Mouse (Mus musculus): Measurements from ENCODE around the gene Pcna. TPM values are rescaled to one million over a fixed set of nuclear protein-coding genes. Genes with fewer than 3 reads are reported as not detected.
A peak's percentile ranks its signal among the peaks of the same experiment; 100 is the strongest.
"Not testable (repeated sequence)": the region's sequence is repeated elsewhere in the genome, so short reads cannot be mapped to it uniquely, and the experiment has no call there.

The Pcna gene
- polyA plus RNA-seq, 1 experiment from 2014 or later: 202 TPM

DNA sequence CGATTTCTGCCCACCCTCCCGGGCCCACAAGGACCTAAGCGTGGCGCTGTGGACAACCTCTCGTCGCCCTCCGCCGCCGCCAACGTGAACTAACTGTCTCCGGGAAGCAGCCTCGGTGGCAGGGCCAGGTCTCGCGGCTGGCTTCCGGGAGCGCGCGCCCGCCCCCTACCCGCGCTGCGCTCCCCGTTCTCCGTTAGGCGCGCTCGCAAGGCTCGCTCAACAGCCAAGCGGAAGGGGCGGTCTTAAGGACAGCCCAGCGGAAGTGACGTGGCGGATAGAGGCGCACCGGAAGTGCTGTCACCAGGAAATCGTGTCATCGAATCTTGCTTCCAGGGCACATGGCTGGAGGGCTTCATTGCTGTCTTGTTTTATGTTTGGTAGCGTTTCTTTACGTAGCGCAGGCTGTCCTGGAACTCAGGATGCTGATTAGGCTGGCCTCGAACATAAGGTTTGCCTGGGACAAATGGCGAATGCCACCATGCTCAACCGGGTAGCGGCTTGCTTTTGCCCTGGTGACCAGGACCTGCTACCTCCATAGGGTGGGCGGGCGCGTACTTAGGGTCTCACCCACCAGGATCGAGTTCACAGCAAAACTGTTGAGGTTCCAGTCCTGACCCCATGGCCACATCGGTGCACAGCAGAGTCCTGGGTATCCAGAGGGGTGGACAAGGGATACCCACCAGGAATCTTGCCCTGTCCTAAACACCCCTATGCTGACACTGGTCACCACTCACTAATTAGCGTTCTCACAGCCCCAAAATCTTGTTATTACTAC, 5.4 kb downstream of the Pcna start, which contains the start of gene Tmem230:
Gene Tmem230, minus strand, starts transcription at position 269 of the 775 bp plus-strand sequence.
- Histone ChIP-seq H3K36me3 (ENCODE audit: control insufficient read depth, insufficient read depth) (peaks cover 55% of the 10 kb centered on the region), H3K27me3 (ENCODE audit: control insufficient read depth, insufficient read depth, low read depth, low read length) (no peaks in the 10 kb centered on the region), H3K4me2 (ENCODE audit: low read depth, low read length) (peak within 1 kb of the TSS; percentile 91), H3K4me3 (ENCODE audit: low read depth, low read length) (peak within 1 kb of the TSS; percentile 76), H3K9ac (ENCODE audit: low read depth, low read length) (peak within 1 kb of the TSS; percentile 72), H3K9me3 (replicated peaks; ENCODE audit: control insufficient read depth, low read length) (no peaks in the 10 kb centered on the region), H3K27ac (ENCODE audit: low read length) (peak within 1 kb of the TSS; percentile 81), H3K4me1 (ENCODE audit: control insufficient read depth, low read depth, low read length) (peaks cover 34% of the 10 kb centered on the region)
- peak; percentile 85 for ATAC-seq (ENCODE audit: low read depth)
- WGBS (ENCODE audit: insufficient replicate concordance): 5% methylated on average over 50 of the region's 50 CpGs

DNA sequence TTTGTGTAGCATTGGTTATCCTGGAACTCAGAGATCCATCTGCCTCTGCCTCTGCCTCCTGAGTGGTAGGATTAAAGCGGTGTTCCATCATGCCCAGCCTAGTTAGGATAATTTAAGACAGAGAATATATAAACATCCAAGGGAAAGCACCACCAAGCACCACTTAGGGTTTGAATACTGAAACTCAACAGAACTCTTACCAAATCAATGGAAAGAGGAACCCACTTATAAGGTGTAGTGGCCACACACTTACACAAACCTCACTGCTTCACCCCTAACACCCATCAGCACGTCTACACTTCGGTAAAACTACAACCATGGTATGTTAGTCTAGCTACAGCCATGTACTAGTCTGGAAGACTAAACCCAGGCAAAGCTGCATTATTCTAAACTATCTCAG, 9.7 kb downstream of the Pcna start:
- peaks cover 38% of the 10 kb centered on the region for H3K36me3 ChIP-seq (ENCODE audit: control insufficient read depth, insufficient read depth)
- no peaks in the 10 kb centered on the region for H3K9me3 ChIP-seq (replicated peaks; ENCODE audit: control insufficient read depth, low read length)
- no peak overlapping the region for H3K4me2 ChIP-seq (ENCODE audit: low read depth, low read length)
- peaks cover 16% of the 10 kb centered on the region for H3K4me1 ChIP-seq (ENCODE audit: control insufficient read depth, low read depth, low read length)
- H3K27me3 ChIP-seq (ENCODE audit: control insufficient read depth, insufficient read depth, low read depth, low read length): no peaks in the 10 kb centered on the region
- no peak overlapping the region for H3K9ac ChIP-seq (ENCODE audit: low read depth, low read length)
- no peak for ATAC-seq (ENCODE audit: low read depth)
- no peak overlapping the region for H3K4me3 ChIP-seq (ENCODE audit: low read depth, low read length)
- no peak overlapping the region for H3K27ac ChIP-seq (ENCODE audit: low read length)
- WGBS (ENCODE audit: insufficient replicate concordance): 85% methylated on average over 3 of the region's 3 CpGs

DNA sequence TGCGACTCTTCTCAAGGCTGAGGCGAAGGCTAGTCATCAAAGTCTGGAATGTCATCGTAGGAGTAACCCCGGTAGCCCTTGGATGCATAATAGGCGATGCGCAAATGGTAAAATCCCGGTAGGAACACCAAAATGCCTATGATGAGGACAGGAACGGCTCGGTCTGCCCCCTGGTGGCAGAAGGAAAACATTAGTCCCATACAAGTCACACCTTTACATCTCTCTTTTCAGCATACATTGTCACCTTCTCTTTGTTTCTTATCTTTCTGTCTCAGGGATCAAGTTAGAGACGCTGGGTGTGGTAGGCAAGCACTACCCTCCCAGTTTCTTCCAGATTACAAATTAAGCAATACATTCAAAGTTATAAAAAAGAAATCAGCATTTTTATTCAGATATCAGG, 12.7 kb downstream of the Pcna start:
- H3K27me3 ChIP-seq (ENCODE audit: control insufficient read depth, insufficient read depth, low read depth, low read length); H3K27ac ChIP-seq (ENCODE audit: low read length); H3K4me3 ChIP-seq (ENCODE audit: low read depth, low read length); H3K9me3 ChIP-seq (replicated peaks; ENCODE audit: control insufficient read depth, low read length); H3K4me1 ChIP-seq (ENCODE audit: control insufficient read depth, low read depth, low read length); H3K4me2 ChIP-seq (ENCODE audit: low read depth, low read length); H3K9ac ChIP-seq (ENCODE audit: low read depth, low read length): not testable (repeated sequence)
- H3K36me3 ChIP-seq (ENCODE audit: control insufficient read depth, insufficient read depth): peaks cover 28% of the 10 kb centered on the region
- ATAC-seq (ENCODE audit: low read depth): 0 out of 2 replicates have a peak, but pooled peaks have one; percentile 46
- 43% methylated on average over 8 of the region's 10 CpGs for WGBS (ENCODE audit: insufficient replicate concordance)

DNA sequence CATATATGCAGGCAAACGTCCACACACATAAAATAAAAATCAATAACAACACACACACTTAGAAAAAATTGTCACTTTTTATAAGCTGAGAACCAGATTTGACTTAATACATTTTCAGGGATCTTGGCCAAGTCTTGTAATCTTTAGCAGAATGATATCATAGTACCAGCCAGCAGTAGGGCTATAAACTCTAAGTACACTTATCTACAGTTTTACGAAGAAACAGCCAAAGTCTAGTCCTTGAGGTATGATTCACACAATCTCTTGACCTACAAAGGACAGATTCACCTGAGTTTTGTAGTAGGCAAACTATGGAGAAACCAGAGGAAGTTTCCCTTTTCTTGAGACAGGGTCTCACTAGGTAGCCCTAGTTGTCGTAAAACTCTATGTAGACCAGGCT, 13.7 kb downstream of the Pcna start:
- H3K36me3 ChIP-seq (ENCODE audit: control insufficient read depth, insufficient read depth): peaks cover 19% of the 10 kb centered on the region
- 65% methylated on average over 3 of the region's 3 CpGs for WGBS (ENCODE audit: insufficient replicate concordance)

DNA sequence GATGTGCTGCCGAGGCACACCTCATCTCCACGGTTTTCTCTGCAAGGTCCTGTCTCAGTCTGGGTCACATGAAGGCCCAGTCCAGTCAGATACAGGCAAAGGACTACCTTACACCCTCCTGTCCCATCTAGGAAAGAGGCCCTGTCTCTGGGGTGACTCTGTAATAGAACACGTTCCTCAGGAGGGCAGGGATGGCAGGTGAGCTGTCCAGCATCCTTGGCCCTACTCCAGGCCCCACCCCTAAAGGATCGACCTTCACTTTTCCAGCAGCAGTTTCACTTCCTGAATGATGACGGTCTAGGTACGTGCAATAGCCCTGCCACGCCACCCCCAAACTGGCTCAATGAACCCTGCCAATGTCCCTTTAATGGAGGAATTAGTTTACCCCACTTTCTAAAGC, 17.1 kb downstream of the Pcna start:
- Histone ChIP-seq H3K4me2 (ENCODE audit: low read depth, low read length) (no peak overlapping the region), H3K4me1 (ENCODE audit: control insufficient read depth, low read depth, low read length) (no peaks in the 10 kb centered on the region), H3K36me3 (ENCODE audit: control insufficient read depth, insufficient read depth) (0 out of 2 replicates have a peak, but pooled peaks cover 3% of the 10 kb centered on the region), H3K9me3 (replicated peaks; ENCODE audit: control insufficient read depth, low read length) (no peaks in the 10 kb centered on the region), H3K9ac (ENCODE audit: low read depth, low read length) (no peak overlapping the region), H3K27me3 (ENCODE audit: control insufficient read depth, insufficient read depth, low read depth, low read length) (no peaks in the 10 kb centered on the region), H3K4me3 (ENCODE audit: low read depth, low read length) (no peak overlapping the region), H3K27ac (ENCODE audit: low read length) (no peak overlapping the region)
- ATAC-seq (ENCODE audit: low read depth): no peak
- 65% methylated on average over 7 of the region's 7 CpGs for WGBS (ENCODE audit: insufficient replicate concordance)

More for the DNA sequence above, 13.7 kb downstream of the Pcna start:
- not testable (repeated sequence) for H3K27me3 ChIP-seq (ENCODE audit: control insufficient read depth, insufficient read depth, low read depth, low read length); H3K27ac ChIP-seq (ENCODE audit: low read length); H3K9me3 ChIP-seq (replicated peaks; ENCODE audit: control insufficient read depth, low read length); ATAC-seq (ENCODE audit: low read depth); H3K4me2 ChIP-seq (ENCODE audit: low read depth, low read length); H3K9ac ChIP-seq (ENCODE audit: low read depth, low read length); H3K4me3 ChIP-seq (ENCODE audit: low read depth, low read length); H3K4me1 ChIP-seq (ENCODE audit: control insufficient read depth, low read depth, low read length)

DNA sequence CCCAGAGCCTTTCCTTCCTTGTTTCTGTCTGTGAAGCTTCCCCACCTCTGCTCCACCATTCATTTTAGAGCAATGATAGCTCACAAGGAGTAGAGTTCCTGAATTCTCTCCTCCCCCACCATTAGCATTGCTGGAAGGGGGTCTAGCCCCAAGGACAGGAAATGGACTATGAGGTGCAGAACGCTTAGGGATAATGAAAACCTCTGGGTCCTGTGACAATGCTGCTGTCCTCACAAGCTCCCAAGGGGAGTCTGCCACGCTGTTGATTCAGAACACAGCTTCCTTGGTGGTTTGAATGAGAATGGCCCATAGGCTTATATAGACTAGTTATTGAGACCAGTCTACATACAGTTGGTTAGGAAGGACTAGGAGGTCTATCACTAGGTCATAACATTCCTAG, 17.8 kb downstream of the Pcna start:
- no peak overlapping the region for H3K27ac ChIP-seq (ENCODE audit: low read length)
- H3K4me3 ChIP-seq (ENCODE audit: low read depth, low read length): no peak overlapping the region
- WGBS (ENCODE audit: insufficient replicate concordance): 30% methylated on average over 2 of the region's 2 CpGs
- no peaks in the 10 kb centered on the region for H3K27me3 ChIP-seq (ENCODE audit: control insufficient read depth, insufficient read depth, low read depth, low read length)
- no peaks in the 10 kb centered on the region for H3K36me3 ChIP-seq (ENCODE audit: control insufficient read depth, insufficient read depth)
- no peak overlapping the region for H3K9ac ChIP-seq (ENCODE audit: low read depth, low read length)
- H3K4me2 ChIP-seq (ENCODE audit: low read depth, low read length): no peak overlapping the region
- no peaks in the 10 kb centered on the region for H3K4me1 ChIP-seq (ENCODE audit: control insufficient read depth, low read depth, low read length)
- no peak for ATAC-seq (ENCODE audit: low read depth)
- H3K9me3 ChIP-seq (replicated peaks; ENCODE audit: control insufficient read depth, low read length): no peaks in the 10 kb centered on the region

DNA sequence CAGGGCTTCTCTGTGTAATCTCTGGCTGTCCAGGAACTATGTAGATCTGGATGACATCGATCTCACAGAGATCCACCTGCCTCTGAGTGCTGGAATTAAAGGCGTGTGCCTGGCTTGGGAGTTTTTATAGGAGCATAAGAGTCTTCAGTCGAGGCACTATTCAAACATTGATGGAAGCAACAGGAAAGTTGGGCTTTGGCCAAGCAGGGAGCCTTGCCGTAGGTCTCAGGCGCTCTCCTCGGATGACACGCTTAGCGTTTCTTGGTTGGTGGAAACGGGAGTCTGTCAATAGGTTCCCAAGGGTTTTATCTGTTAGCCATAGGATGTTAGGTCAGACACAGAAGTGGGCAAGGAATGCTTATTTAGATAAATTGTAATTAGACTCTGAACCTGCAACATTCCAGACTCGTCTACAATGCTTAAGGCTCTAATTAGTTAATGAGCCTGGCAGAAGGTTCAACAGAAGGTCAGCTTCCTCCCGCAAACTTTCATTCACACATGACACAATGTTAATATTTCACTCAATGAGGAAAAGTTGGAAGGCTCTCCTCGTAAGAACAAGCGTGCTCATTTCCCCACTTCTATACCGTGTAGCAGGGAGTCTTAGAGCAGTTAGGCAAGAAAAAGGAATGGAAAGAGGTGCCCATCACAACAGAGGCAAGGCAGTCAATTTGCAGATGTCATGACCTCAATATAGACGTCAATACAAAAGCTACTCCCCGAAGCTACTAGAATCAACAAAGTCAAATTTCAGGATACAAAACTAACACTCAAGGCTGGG, 18.9 kb downstream of the Pcna start:
- no peaks in the 10 kb centered on the region for H3K4me1 ChIP-seq (ENCODE audit: control insufficient read depth, low read depth, low read length)
- no peak overlapping the region for H3K4me3 ChIP-seq (ENCODE audit: low read depth, low read length)
- 64% methylated on average over 16 of the region's 16 CpGs for WGBS (ENCODE audit: insufficient replicate concordance)
- H3K9ac ChIP-seq (ENCODE audit: low read depth, low read length): no peak overlapping the region
- H3K27me3 ChIP-seq (ENCODE audit: control insufficient read depth, insufficient read depth, low read depth, low read length): no peaks in the 10 kb centered on the region
- no peak for ATAC-seq (ENCODE audit: low read depth)
- no peak overlapping the region for H3K27ac ChIP-seq (ENCODE audit: low read length)
- H3K9me3 ChIP-seq (replicated peaks; ENCODE audit: control insufficient read depth, low read length): no peaks in the 10 kb centered on the region
- no peak overlapping the region for H3K4me2 ChIP-seq (ENCODE audit: low read depth, low read length)
- no peaks in the 10 kb centered on the region for H3K36me3 ChIP-seq (ENCODE audit: control insufficient read depth, insufficient read depth)

DNA sequence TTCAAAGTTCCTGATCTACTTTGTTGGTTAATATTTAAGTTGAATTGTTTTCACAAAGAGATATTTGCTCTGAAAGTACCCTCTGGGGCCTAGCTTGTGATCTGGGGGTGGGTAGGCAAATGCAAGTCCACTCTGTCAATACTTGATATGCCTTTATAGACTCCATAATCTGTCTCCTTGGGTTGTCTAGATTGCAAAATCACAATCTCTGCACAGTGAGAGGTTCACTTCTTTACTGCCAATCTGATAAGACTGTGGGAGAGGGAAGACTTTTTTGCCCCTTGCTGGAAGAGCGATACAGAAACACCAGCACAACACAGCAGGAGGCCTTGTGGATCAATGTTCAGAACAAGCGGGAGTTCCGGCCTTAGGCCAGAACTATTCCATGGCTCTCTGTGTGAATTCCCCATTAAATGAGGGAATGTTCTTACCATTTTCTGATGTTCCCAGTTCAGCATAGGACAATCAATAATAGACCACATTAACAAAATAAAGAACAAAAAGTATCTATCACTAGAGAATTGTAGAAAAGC, 20.6 kb downstream of the Pcna start:
- no peak overlapping the region for H3K4me2 ChIP-seq (ENCODE audit: low read depth, low read length)
- WGBS (ENCODE audit: insufficient replicate concordance): 77% methylated on average over 3 of the region's 3 CpGs
- H3K9me3 ChIP-seq (replicated peaks; ENCODE audit: control insufficient read depth, low read length): no peaks in the 10 kb centered on the region
- H3K27me3 ChIP-seq (ENCODE audit: control insufficient read depth, insufficient read depth, low read depth, low read length): no peaks in the 10 kb centered on the region
- no peak overlapping the region for H3K27ac ChIP-seq (ENCODE audit: low read length)
- H3K4me3 ChIP-seq (ENCODE audit: low read depth, low read length): no peak overlapping the region
- H3K4me1 ChIP-seq (ENCODE audit: control insufficient read depth, low read depth, low read length): no peaks in the 10 kb centered on the region
- no peak for ATAC-seq (ENCODE audit: low read depth)
- H3K9ac ChIP-seq (ENCODE audit: low read depth, low read length): no peak overlapping the region
- H3K36me3 ChIP-seq (ENCODE audit: control insufficient read depth, insufficient read depth): no peaks in the 10 kb centered on the region

DNA sequence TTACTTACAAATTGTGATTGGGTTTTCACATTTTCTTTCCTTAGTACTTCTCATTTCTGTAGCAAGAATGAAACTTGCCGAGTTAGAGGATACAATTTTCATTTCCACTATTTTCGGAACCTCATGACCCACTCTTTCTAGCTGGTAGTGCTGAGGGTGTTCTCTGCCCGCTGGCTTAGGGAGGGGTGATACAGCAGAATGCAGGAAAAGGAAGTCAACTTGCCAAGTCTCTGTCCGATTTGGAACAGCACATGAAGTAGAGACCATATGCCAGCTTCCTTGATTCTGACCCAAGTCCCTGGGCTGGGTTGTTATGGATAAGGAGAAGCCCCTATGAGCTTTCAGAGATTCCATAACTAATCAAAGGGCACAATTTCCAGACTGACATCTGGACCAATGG, 28.8 kb downstream of the Pcna start:
- no peak overlapping the region for H3K27ac ChIP-seq (ENCODE audit: low read length)
- H3K4me3 ChIP-seq (ENCODE audit: low read depth, low read length): no peak overlapping the region
- no peaks in the 10 kb centered on the region for H3K27me3 ChIP-seq (ENCODE audit: control insufficient read depth, insufficient read depth, low read depth, low read length)
- no peaks in the 10 kb centered on the region for H3K36me3 ChIP-seq (ENCODE audit: control insufficient read depth, insufficient read depth)
- no peak overlapping the region for H3K9ac ChIP-seq (ENCODE audit: low read depth, low read length)
- no peaks in the 10 kb centered on the region for H3K9me3 ChIP-seq (replicated peaks; ENCODE audit: control insufficient read depth, low read length)
- WGBS (ENCODE audit: insufficient replicate concordance): 47% methylated on average over 4 of the region's 4 CpGs
- ATAC-seq (ENCODE audit: low read depth): no peak
- H3K4me2 ChIP-seq (ENCODE audit: low read depth, low read length): no peak overlapping the region
- H3K4me1 ChIP-seq (ENCODE audit: control insufficient read depth, low read depth, low read length): no peaks in the 10 kb centered on the region
